Mouse (Mus musculus): Measurements from ENCODE around the gene Gpsm2. TPM values are rescaled to one million over a fixed set of nuclear protein-coding genes. Genes with fewer than 3 reads are reported as not detected.

Gpsm2 gene
- polyA plus RNA-seq, 1 experiment from 2014 or later, result 36.0 TPM

- ChIA-PET POLR2A (no interaction called here), CTCF (interaction anchor here (0.9 to 1.8 kb wide), 4 partner anchors 8 to 40 kb away, joined by 3 to 6 read pairs (median 4); partner anchors contain the start of gene Gpsm2)
- in situ Hi-C loops (cut with MboI; ENCODE audit: low pct_unique_long_range_greater_than_20kb), result no loop called here
- no peak for TF ChIP-seq CTCF (IDR thresholded peaks at IDR 0.05)
- no peaks in the 10 kb centered on the region for H3K27me3 ChIP-seq
- no peak for DNase-seq (ENCODE audit: low read depth, low spot score)
- no peak for ATAC-seq
Observed at GRCm38 (mm10) chr3:108730316-108730715, 8.2 kb upstream of the Gpsm2 start.

GRCm38 (mm10) chr3:108727776-108728175, 5.7 kb upstream of the Gpsm2 start:
- DNase-seq (ENCODE audit: low read depth, low spot score), result no peak
- TF ChIP-seq CTCF (IDR thresholded peaks at IDR 0.05), result no peak
- POLR2A ChIA-PET, result no interaction called here
- no peak for ATAC-seq
- in situ Hi-C loops (cut with MboI; ENCODE audit: low pct_unique_long_range_greater_than_20kb), result no loop called here
- CTCF ChIA-PET, result interaction anchor here (1.2 to 2.8 kb wide), 2 partner anchors 11 to 17 kb away, joined by 3 to 9 read pairs; partner anchors contain the start of gene Aknad1
- H3K27me3 ChIP-seq, result no peaks in the 10 kb centered on the region

GRCm38 (mm10) chr3:108727344-108727743, 5.2 kb upstream of the Gpsm2 start:
- CTCF ChIA-PET, result interaction anchor here (1.2 to 2.8 kb wide), 2 partner anchors 11 to 16 kb away, joined by 3 to 9 read pairs; partner anchors contain the start of gene Aknad1
- in situ Hi-C loops (cut with MboI; ENCODE audit: low pct_unique_long_range_greater_than_20kb), result no loop called here
- TF ChIP-seq CTCF (IDR thresholded peaks at IDR 0.05), result no peak
- no peaks in the 10 kb centered on the region for H3K27me3 ChIP-seq
- POLR2A ChIA-PET, result interaction anchor here (1.0 kb wide), 1 partner anchor 12 kb away, joined by 4 read pairs; the partner anchor contains the start of gene Aknad1
- DNase-seq (ENCODE audit: low read depth, low spot score) (no peak), ATAC-seq (no peak)

- H3K27me3 ChIP-seq, result no peaks in the 10 kb centered on the region
- ATAC-seq (no peak), DNase-seq (ENCODE audit: low read depth, low spot score) (no peak)
- TF ChIP-seq CTCF (IDR thresholded peaks at IDR 0.05), result no peak
- CTCF ChIA-PET, result interaction anchor here (1.4 to 2.8 kb wide), 2 partner anchors 12 to 19 kb away, joined by 4 to 9 read pairs; partner anchors contain the start of gene Aknad1
- POLR2A ChIA-PET, result interaction anchor here (1.0 kb wide), 1 partner anchor 13 kb away, joined by 4 read pairs; the partner anchor contains the start of gene Aknad1
- in situ Hi-C loops (cut with MboI; ENCODE audit: low pct_unique_long_range_greater_than_20kb), result no loop called here
Observed at GRCm38 (mm10) chr3:108726413-108726812, 4.3 kb upstream of the Gpsm2 start.

- no peaks in the 10 kb centered on the region for H3K27me3 ChIP-seq
- in situ Hi-C loops (cut with MboI; ENCODE audit: low pct_unique_long_range_greater_than_20kb), result no loop called here
- POLR2A ChIA-PET, result interaction anchor here (1.0 to 1.2 kb wide), 3 partner anchors 12 to 34 kb away, joined by 3 to 4 read pairs (median 3); no protein-coding TSS in a partner anchor
- ATAC-seq, result peak; percentile 28
- DNase-seq (ENCODE audit: low read depth, low spot score), result no peak
- CTCF ChIA-PET, result interaction anchor here (1.0 to 3.6 kb wide), 14 partner anchors 8 to 119 kb away, joined by 3 to 16 read pairs (median 4); partner anchors contain the start of gene Stxbp3
- peak; percentile 67 for TF ChIP-seq CTCF (IDR thresholded peaks at IDR 0.05)
Observed at GRCm38 (mm10) chr3:108721076-108721991, 775 bp downstream of the Gpsm2 start.

- DNase-seq (ENCODE audit: low read depth, low spot score), result no peak
- in situ Hi-C loops (cut with MboI; ENCODE audit: low pct_unique_long_range_greater_than_20kb), result no loop called here
- no peaks in the 10 kb centered on the region for H3K27me3 ChIP-seq
- POLR2A ChIA-PET, result no interaction called here
- no peak for ATAC-seq
- TF ChIP-seq CTCF (IDR thresholded peaks at IDR 0.05), result no peak
- CTCF ChIA-PET, result interaction anchor here (1.2 to 2.1 kb wide), 4 partner anchors 19 to 90 kb away, joined by 4 to 6 read pairs (median 6); no protein-coding TSS in a partner anchor
Observed at GRCm38 (mm10) chr3:108719761-108720160, 2.3 kb downstream of the Gpsm2 start.

GRCm38 (mm10) chr3:108719357-108719756, 2.8 kb downstream of the Gpsm2 start:
- TF ChIP-seq CTCF (IDR thresholded peaks at IDR 0.05), result no peak
- ATAC-seq, result no peak
- in situ Hi-C loops (cut with MboI; ENCODE audit: low pct_unique_long_range_greater_than_20kb), result no loop called here
- CTCF ChIA-PET, result interaction anchor here (1.5 kb wide), 1 partner anchor 19 kb away, joined by 6 read pairs; no protein-coding TSS in a partner anchor
- POLR2A ChIA-PET, result no interaction called here
- H3K27me3 ChIP-seq, result no peaks in the 10 kb centered on the region
- no peak for DNase-seq (ENCODE audit: low read depth, low spot score)

GRCm38 (mm10) chr3:108717896-108718502, 4.1 kb downstream of the Gpsm2 start:
- in situ Hi-C loops (cut with MboI; ENCODE audit: low pct_unique_long_range_greater_than_20kb), result no loop called here
- POLR2A ChIA-PET, result no interaction called here
- no peak for TF ChIP-seq CTCF (IDR thresholded peaks at IDR 0.05)
- H3K27me3 ChIP-seq, result no peaks in the 10 kb centered on the region
- DNase-seq (ENCODE audit: low read depth, low spot score) (no peak), ATAC-seq (no peak)
- CTCF ChIA-PET, result no interaction called here

- ATAC-seq, result no peak
- no peaks in the 10 kb centered on the region for H3K27me3 ChIP-seq
- ChIA-PET POLR2A (interaction anchor here (1.3 kb wide), 1 partner anchor 10 kb away, joined by 4 read pairs; no protein-coding TSS in a partner anchor), CTCF (interaction anchor here (4.2 kb wide), 1 partner anchor 14 kb away, joined by 15 read pairs; no protein-coding TSS in a partner anchor)
- in situ Hi-C loops (cut with MboI; ENCODE audit: low pct_unique_long_range_greater_than_20kb), result no loop called here
- TF ChIP-seq CTCF (IDR thresholded peaks at IDR 0.05), result no peak
- no peak for DNase-seq (ENCODE audit: low read depth, low spot score)
Observed at GRCm38 (mm10) chr3:108714837-108715236, 7.3 kb downstream of the Gpsm2 start.

- no peak for ATAC-seq
- DNase-seq (ENCODE audit: low read depth, low spot score), result no peak
- in situ Hi-C loops (cut with MboI; ENCODE audit: low pct_unique_long_range_greater_than_20kb), result no loop called here
- H3K27me3 ChIP-seq, result no peaks in the 10 kb centered on the region
- ChIA-PET POLR2A (no interaction called here), CTCF (interaction anchor here (0.7 to 4.2 kb wide), 7 partner anchors 9 to 56 kb away, joined by 3 to 15 read pairs (median 4); partner anchors contain the start of gene Gpsm2)
- no peak for TF ChIP-seq CTCF (IDR thresholded peaks at IDR 0.05)
Observed at GRCm38 (mm10) chr3:108713065-108713675, 8.9 kb downstream of the Gpsm2 start.
